Mouse (Mus musculus) frontal cortex, postnatal 10 days (tissue): ENCODE data around the gene Mnx1.
A peak's percentile ranks its signal among the peaks of the same experiment; 100 is the strongest.
"Not testable (repeated sequence)": the region's sequence is repeated elsewhere in the genome, so short reads cannot be mapped to it uniquely, and the experiment has no call there.

Experiments
- DNase-seq, 2 experiments: peaks; one replicate each; pipeline ENCODE4 v3.0.0; 2022; ENCODE audit warnings: low spot score in 2 of 2, mixed read lengths in 1 of 2

Gene Mnx1

GRCm38 (mm10) chr5:29468351-29469065 lies 9.8 kb downstream of the Mnx1 start:
- no peak for DNase-seq

DNA sequence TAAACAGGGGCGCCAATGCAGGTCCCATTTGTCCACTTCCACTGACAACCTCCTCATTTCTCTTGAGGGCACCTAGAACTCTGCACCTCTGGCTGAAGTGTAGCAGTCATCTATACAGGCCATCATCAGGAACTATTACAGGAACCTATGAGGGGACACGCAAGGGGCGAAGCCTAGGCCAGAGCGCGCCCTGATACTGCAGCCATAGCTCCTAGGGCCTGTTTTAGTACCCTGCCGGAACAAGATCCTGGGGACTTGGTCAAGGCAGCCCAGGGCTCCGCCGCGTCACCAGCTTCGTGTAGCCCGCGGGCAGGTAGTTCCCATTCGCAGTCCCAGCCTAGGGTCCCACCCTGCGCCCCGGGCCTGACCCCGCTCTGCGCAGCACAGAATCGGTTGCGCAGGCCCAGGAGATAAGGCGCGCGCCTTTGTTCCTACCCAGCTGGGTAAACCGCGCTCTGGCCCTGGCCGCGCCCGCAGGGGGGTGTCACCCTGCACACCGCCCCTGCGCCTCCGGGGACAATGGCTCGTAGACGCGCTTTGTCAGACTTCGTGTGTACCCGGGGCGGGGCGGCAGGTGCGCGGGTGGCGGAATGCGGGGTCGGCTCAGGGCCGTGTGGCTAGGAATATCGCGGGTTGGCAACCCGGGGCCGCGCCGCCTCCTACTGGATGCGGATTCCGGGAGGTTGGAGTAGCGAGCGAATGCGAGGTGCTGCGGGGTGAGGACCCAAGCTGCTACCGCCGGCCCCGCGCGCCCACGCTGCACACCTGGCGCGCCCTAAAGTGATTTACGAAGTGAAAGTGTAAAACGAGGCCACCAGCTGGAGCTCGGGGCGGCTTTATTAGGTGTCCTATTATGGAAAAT lies 10.6 kb downstream of the Mnx1 start:
- no peak for DNase-seq

DNA sequence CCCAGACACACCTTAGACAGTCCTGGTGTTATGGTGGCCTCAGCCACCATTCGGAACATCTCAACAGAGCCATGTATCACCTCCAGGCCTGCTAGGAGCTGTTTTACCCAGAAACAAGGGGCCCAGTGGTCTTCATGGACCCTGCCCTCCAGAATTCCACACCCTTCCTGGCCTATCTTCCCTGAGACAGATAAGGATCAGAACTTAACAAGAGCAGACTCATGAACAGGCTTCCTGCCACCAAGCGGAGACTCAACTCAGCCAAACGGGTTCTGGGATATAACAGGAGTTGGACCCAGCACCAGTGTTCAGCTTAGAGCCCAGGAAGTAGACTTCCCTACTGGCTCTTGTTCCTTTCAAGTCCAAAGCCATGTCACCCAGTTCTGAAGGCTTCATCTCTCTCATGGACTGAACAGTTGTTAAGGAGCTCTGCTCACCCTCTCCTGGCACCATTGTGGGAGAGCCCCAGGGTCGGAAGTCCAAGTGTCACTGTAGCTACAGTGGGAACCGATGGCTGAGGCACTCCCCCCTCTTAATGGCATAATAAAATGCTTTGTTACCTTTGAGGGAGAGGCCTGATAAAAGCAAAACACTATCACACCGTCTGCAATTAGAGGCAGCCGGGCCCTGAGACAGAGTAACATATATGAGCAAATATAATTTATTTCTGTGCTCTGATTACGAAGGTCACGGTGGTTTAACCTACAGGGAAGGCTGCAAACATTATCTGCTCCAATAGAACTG lies 15.2 kb downstream of the Mnx1 start:
- no peak for DNase-seq

DNA sequence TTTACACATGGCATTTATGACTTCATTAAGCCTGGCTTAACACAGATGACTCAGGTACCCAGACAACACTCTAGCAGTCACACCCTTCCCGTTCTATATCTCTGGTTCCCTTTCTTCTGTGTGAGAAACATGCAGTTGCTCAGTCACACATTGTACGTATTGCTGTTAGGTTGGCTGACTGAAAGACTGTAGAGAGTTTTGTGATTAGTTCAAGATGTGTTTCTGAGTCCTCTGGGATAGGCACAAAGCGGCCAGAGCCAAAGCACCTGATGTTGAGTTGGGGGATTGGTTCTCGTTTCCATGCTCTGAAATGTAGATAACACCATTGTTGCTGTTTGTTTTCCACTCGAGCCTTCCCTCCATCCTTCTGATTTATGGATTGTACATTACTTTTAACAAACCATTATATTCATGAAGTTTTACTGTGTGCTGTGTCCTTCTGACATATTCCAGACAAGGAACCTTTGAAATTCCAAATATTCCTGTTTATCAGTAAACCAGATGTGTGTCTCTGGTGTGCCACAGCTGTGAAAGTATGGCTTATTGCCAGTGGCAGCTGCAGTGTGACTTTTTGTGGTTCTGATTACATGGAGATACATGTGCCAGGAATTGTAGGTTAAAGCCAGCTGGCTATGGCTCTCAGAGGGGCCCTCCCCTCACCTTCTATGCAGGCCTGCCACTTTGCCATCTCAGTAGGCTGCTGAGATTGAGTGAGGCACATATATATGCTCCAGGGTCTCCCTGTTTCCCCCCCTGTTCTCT lies 21.2 kb downstream of the Mnx1 start:
- DNase-seq, result no peak

DNA sequence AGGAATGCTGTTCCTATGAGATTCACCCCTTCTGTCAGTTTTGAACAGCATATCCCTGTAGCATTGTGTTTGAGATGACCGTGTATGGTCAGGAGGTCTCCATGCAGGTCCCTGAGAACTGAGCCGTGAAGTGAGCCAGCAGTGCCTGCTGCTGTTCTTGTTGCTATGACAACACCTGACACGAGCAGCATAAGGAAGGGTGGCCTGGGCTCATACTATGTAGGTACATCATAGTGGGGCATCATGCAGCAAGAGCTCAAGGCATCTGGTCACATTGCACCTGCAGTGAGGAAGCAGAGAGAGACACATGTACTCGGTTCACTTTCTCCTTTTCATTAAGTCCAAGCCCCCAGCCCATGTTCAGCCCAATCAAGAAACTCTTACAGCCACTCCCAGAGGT lies 25.9 kb downstream of the Mnx1 start:
- DNase-seq, result no peak

GRCm38 (mm10) chr5:29445275-29445674 lies 33.0 kb downstream of the Mnx1 start:
- DNase-seq, result no peak

DNA sequence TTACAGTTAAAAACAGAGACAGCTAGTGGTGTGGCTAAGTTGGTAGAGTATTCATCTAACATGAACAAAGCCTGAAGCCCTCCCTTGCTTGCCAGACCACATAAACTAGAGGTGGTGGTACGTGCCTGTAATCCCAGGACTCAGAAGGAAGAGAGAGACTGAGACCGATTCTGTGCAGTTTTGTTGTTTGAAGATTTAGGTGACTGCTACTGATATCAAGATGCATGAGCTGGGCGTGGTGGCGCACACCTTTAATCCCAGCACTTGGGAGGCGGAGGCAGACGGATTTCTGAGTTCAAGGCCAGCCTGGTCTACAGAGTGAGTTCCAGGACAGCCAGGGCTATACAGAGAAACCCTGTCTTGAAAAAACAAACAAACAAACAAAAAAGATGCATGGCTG lies 41.5 kb downstream of the Mnx1 start:
- not testable (repeated sequence) for DNase-seq

DNA sequence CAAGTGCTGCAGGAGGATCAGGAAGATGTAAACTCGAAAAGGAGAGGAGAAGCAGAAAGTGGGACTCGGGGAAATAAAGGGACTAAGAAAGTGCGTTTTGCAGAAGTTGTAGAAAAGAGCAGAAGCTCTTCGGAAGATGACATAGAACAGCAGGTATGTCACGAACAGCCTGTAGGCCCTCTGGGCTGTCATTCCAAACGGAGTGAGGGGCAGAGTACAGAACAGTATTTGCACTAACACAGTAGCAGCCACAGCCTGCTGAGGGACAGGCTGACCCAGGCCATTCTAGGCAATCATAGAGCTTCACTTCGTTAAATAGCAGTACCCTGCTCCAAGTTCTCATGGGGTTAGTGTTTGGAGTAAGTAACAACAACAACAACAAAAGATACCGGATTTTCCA lies 42.8 kb downstream of the Mnx1 start:
- no peak for DNase-seq

GRCm38 (mm10) chr5:29434872-29435358 lies 43.4 kb downstream of the Mnx1 start:
- peak; percentile 11 to 24 for DNase-seq

DNA sequence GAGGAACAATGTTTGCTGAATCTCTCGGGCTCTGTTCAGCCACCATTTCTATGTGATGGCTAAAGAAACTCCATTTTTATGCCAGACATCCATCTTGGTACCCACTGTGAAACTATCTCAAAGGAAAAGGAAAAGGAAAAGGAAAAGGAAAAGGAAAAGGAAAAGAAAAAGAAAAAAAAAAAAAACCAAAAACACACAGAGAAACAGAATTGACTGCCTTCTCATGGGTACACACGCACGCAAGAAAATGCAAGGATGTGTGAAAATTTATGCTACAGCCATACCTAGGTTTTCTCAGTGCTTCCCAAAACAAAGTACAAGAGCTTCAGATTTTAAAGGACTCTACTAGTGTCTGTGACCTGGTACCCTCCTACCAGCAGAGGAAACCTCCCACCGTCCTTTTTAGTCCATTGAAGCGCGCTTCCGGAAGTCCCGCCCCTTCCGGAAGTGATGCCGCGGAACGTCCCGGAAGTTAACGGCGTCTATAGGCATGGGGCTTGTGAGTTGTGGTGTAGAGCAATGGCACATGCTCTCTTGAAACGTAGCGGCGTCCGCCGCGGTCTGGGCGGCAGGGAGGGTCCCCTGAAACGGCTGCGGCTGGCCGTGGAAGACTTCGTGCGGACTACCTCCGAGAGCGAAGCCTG lies 43.9 kb downstream of the Mnx1 start, which contains the start of gene Nom1:
Nom1 (plus strand) TSS at position 437 of the 644 bp plus-strand sequence.
- DNase-seq, result peak; percentile 80 to 87

- not testable (repeated sequence) for DNase-seq
These were observed 54.9 kb downstream of the Mnx1 start for GRCm38 (mm10) chr5:29423330-29423729.
